Mouse (Mus musculus) limb, embryonic 13.5 days (tissue): ENCODE results near the gene Lrrc8d. TPM values are rescaled to one million over a fixed set of nuclear protein-coding genes. Genes with fewer than 3 reads are reported as not detected.
A peak's percentile ranks its signal among the peaks of the same experiment; 100 is the strongest.

Source experiments
- ATAC-seq: fragments of 200-750 bp; cut with Nextera tagmentation; 2 replicates; pipeline ENCODE4 v1.8.0; 2017; ENCODE audit warnings: low read depth, moderate number of reproducible peaks, moderate TSS enrichment; ENCODE audit not compliant: low FRiP score
- H3K27ac ChIP-seq: fragments of 300-500 bp; sonication (generic); 2 replicates; pipeline ENCODE4 v1.5.1; 2015; ENCODE audit warnings: inconsistent platforms, mild to moderate bottlenecking, moderate library complexity
- H3K27me3 ChIP-seq: fragments of 300-500 bp; sonication (generic); 2 replicates; pipeline ENCODE4 v1.6.1; 2015; ENCODE audit warnings: mild to moderate bottlenecking, inconsistent platforms
- H3K36me3 ChIP-seq: fragments of 300-500 bp; sonication (generic); 2 replicates; pipeline ENCODE4 v1.6.1; 2015; ENCODE audit warnings: inconsistent platforms, mild to moderate bottlenecking, moderate library complexity
- H3K4me1 ChIP-seq: fragments of 300-500 bp; sonication (generic); 2 replicates; pipeline ENCODE4 v1.6.1; 2015; ENCODE audit warnings: inconsistent platforms
- H3K4me2 ChIP-seq: fragments of 300-500 bp; sonication (generic); replicated peaks from 2 replicates; pipeline ENCODE4 v1.6.1; 2015; ENCODE audit warnings: inconsistent platforms, mild to moderate bottlenecking, moderate library complexity
- H3K4me3 ChIP-seq: fragments of 300-500 bp; sonication (generic); 2 replicates; pipeline ENCODE4 v1.5.1; 2015; ENCODE audit warnings: moderate library complexity, mild to moderate bottlenecking, inconsistent platforms
- H3K9ac ChIP-seq: fragments of 300-500 bp; sonication (generic); 2 replicates; pipeline ENCODE4 v1.6.1; 2015; ENCODE audit warnings: mild to moderate bottlenecking, inconsistent platforms
- H3K9me3 ChIP-seq: fragments of 300-500 bp; sonication (generic); 2 replicates; pipeline ENCODE4 v1.6.1; 2016; ENCODE audit warnings: inconsistent platforms
- WGBS: fragments of 180-500 bp; shearing (Covaris S2); methylation state at CpG from one replicate; pipeline ENCODE4 v1.1.7; 2015; 5-methylcytosine and 5-hydroxymethylcytosine counted together
- polyA plus RNA-seq: library from polyadenylated mRNA; unstranded; fragments of >200 nt; fragmentation: Nextera tagmentation; extraction: Ambion mirVana; gene quantifications from 2 replicates; pipeline ENCODE4 v1.2.1, GENCODE M21; 2015

Lrrc8d gene
- polyA plus RNA-seq = 16.2 and 17.0 TPM in 2 replicates

- no peaks in the 10 kb centered on the region for H3K9me3 ChIP-seq
These were observed at the start of gene Lrrc8d for GRCm38 (mm10) chr5:105699141-105700069. Gene Lrrc8d (plus strand): TSS chr5:105699969.

DNA sequence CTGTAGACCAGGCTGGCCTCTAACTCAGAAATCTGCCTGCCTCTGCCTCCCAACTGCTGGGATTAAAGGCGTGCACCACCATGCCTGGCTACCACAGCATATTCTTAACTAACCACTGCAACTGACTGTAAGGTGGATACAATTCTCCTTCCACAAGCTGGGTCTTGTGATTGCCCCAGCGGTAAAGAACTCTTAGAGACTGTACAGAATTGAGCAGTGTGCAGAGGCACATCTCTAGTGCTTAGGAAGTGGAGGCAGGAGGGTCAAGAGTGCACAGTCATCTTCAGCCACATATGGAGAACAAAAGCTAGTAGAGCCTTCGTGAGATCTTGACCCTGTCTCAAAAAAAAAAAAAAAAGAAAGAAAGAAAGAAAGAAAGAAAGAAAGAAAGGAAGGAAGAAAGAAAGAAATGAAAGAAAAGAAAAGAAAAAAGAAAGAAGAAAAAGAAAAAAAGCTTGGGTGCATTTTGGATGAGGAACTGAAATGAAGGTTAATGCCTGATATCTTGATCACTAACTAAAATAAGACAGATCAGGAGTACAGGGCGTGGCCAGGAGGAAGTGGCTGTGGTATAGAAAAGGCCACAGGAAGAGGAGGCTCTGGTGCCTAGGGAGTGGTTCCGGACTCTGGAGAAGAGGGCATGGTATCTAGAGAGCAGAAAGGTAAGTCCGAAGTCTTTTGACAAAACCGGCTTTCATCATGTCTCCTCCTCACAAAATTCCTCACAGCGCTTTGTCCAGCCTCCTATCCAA lies 48.9 kb upstream of the Lrrc8d start:
- no peaks in the 10 kb centered on the region for H3K27me3 ChIP-seq
- no peak overlapping the region for H3K9ac ChIP-seq
- peaks cover 24% of the 10 kb centered on the region for H3K4me1 ChIP-seq
- peak overlapping the region; percentile 72; the same call in 1 of the 2 replicates for H3K27ac ChIP-seq
- H3K9me3 ChIP-seq = no peaks in the 10 kb centered on the region
- H3K36me3 ChIP-seq = no peaks in the 10 kb centered on the region
- ATAC-seq = no peak
- H3K4me3 ChIP-seq = 0 out of 2 replicates have a peak overlapping the region, but pooled peaks have one; percentile 1
- 89% methylated on average over 8 of the region's 8 CpGs for WGBS
- peak overlapping the region; percentile 32; the same call in 1 of the 2 replicates for H3K4me2 ChIP-seq

More at GRCm38 (mm10) chr5:105699141-105700069, at the start of gene Lrrc8d:
- peak within 1 kb of the TSS; percentile 93 for H3K4me3 ChIP-seq
- WGBS = 2% methylated on average over 60 of the region's 60 CpGs
- H3K4me2 ChIP-seq = peak within 1 kb of the TSS; percentile 92
- peaks cover 6% of the 10 kb centered on the region for H3K27me3 ChIP-seq
- peak; percentile 91 for ATAC-seq
- peak within 1 kb of the TSS; percentile 91 for H3K9ac ChIP-seq
- no peaks in the 10 kb centered on the region for H3K36me3 ChIP-seq
- peak within 1 kb of the TSS; percentile 67; the same call in 1 of the 2 replicates for H3K27ac ChIP-seq
- H3K4me1 ChIP-seq = peaks cover 37% of the 10 kb centered on the region

DNA sequence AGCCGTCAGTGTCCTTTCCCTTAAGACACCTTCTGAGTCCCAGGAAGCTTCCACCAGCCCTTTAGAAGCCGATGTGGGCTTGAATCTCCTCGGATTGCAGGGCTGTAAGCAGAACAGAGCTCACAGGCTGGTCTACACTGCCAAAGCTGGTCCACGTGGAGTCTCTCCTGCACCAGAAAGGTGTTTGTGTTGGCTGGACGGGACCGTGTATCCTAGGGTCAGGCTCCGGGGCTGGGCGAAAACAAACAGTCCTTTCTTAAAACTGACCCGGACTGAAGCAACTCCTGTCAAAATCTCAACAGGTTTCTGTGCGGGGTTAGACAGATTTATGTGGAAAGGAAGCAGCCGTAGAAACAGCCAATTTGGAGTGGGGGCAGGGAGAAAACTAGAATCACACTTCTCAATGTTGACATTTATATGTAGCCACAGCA lies 48.2 kb upstream of the Lrrc8d start:
- H3K36me3 ChIP-seq = no peaks in the 10 kb centered on the region
- H3K27me3 ChIP-seq = no peaks in the 10 kb centered on the region
- WGBS = 43% methylated on average over 11 of the region's 11 CpGs
- H3K4me3 ChIP-seq = 0 out of 2 replicates have a peak overlapping the region, but pooled peaks have one; percentile 1
- peak overlapping the region; percentile 72; the same call in 1 of the 2 replicates for H3K27ac ChIP-seq
- H3K4me2 ChIP-seq = peak overlapping the region; percentile 32; the same call in 1 of the 2 replicates
- H3K9me3 ChIP-seq = no peaks in the 10 kb centered on the region
- H3K9ac ChIP-seq = no peak overlapping the region; the same call in 1 of the 2 replicates
- ATAC-seq = no peak
- peaks cover 24% of the 10 kb centered on the region for H3K4me1 ChIP-seq

DNA sequence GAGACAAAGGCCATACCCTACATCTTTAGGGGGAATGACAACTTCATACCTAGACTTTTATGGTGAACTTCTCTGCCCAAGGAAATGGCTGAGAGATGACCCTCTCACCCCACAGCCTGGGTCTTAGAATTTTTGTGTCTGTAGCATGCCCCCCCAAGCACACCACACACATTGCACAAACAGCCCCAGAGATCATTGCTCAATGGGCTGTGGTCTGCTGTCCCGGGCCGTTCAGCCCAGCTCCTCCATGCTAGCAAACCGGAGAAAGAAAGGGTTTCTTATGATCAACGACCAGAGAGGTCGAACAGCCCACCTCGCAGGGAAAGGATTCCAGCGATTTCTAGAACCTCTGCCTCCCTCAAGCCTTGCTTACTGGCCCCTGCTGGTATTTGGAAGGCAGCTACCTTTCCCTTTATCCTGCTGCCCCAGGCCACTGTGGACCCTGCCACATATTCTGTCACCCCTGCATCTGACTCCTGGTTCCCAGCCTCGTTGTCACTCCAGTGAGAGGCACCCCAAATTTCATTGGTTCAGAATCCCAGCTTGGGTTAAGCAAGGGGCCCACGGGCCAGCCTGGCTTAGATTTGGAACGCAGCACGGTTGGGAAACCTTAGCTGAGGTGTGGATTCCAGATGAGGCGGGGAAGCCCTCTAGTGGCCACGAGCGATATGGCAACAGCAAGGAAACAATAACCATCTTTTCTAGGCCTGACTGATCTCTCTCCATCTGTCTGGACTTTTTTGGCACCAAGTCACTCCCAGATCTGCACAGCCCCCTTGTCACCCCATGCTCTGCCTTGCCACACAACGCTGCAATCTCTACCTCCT lies 45.3 kb upstream of the Lrrc8d start:
- H3K4me3 ChIP-seq = no peak overlapping the region
- no peak overlapping the region for H3K27ac ChIP-seq

GRCm38 (mm10) chr5:105655100-105655734 lies 44.6 kb upstream of the Lrrc8d start:
- Histone ChIP-seq H3K4me1 (peaks cover 13% of the 10 kb centered on the region; the same call in 1 of the 2 replicates), H3K27me3 (no peaks in the 10 kb centered on the region), H3K9ac (no peak overlapping the region), H3K4me2 (no peak overlapping the region), H3K27ac (no peak overlapping the region), H3K4me3 (no peak overlapping the region), H3K36me3 (no peaks in the 10 kb centered on the region), H3K9me3 (no peaks in the 10 kb centered on the region)
- ATAC-seq = no peak
- 73% methylated on average over 12 of the region's 12 CpGs for WGBS

More for the DNA sequence above, 45.3 kb upstream of the Lrrc8d start:
- peak; percentile 68 for ATAC-seq
- H3K27me3 ChIP-seq = no peaks in the 10 kb centered on the region
- 27% methylated on average over 15 of the region's 15 CpGs for WGBS
- no peaks in the 10 kb centered on the region for H3K36me3 ChIP-seq
- H3K9ac ChIP-seq = no peak overlapping the region
- H3K4me2 ChIP-seq = no peak overlapping the region
- no peaks in the 10 kb centered on the region for H3K9me3 ChIP-seq
- peaks cover 14% of the 10 kb centered on the region; the same call in 1 of the 2 replicates for H3K4me1 ChIP-seq

GRCm38 (mm10) chr5:105661894-105662293 lies 37.9 kb upstream of the Lrrc8d start:
- Histone ChIP-seq H3K9ac (no peak overlapping the region), H3K27ac (no peak overlapping the region), H3K4me2 (no peak overlapping the region), H3K27me3 (no peaks in the 10 kb centered on the region), H3K36me3 (no peaks in the 10 kb centered on the region), H3K9me3 (no peaks in the 10 kb centered on the region), H3K4me3 (no peak overlapping the region), H3K4me1 (no peaks in the 10 kb centered on the region)
- 88% methylated on average over 5 of the region's 5 CpGs for WGBS
- ATAC-seq = no peak

GRCm38 (mm10) chr5:105666930-105667329 lies 32.8 kb upstream of the Lrrc8d start:
- H3K36me3 ChIP-seq = no peaks in the 10 kb centered on the region
- H3K4me2 ChIP-seq = no peak overlapping the region
- H3K27me3 ChIP-seq = no peaks in the 10 kb centered on the region
- H3K4me1 ChIP-seq = no peaks in the 10 kb centered on the region
- H3K27ac ChIP-seq = no peak overlapping the region
- no peak for ATAC-seq
- no peak overlapping the region for H3K4me3 ChIP-seq
- 92% methylated on average over 5 of the region's 5 CpGs for WGBS
- no peak overlapping the region for H3K9ac ChIP-seq
- H3K9me3 ChIP-seq = no peaks in the 10 kb centered on the region

DNA sequence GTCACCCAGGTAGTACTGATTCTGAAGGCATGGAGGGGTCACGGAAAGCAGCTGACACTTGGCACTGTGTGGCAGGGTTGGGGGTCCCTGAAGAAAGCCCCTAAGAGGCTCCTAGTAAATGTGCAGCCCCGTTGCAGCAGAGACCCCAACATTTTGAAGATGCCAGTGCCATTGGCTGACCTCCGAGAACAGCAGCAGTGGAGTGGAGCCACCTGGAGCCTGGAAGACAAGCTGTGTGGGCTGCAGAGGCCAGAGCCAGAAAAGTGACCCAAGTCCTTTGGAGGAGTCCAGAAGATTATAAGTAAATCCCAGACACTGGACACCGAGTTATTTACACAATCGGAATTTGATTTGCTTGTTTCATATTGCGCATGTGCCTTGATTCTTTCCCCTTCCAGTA lies 32.4 kb upstream of the Lrrc8d start:
- H3K4me1 ChIP-seq = no peaks in the 10 kb centered on the region
- H3K27me3 ChIP-seq = no peaks in the 10 kb centered on the region
- no peaks in the 10 kb centered on the region for H3K9me3 ChIP-seq
- H3K4me3 ChIP-seq = no peak overlapping the region
- H3K9ac ChIP-seq = no peak overlapping the region
- no peak overlapping the region for H3K27ac ChIP-seq
- no peaks in the 10 kb centered on the region for H3K36me3 ChIP-seq
- no peak for ATAC-seq
- 87% methylated on average over 6 of the region's 6 CpGs for WGBS
- H3K4me2 ChIP-seq = no peak overlapping the region

DNA sequence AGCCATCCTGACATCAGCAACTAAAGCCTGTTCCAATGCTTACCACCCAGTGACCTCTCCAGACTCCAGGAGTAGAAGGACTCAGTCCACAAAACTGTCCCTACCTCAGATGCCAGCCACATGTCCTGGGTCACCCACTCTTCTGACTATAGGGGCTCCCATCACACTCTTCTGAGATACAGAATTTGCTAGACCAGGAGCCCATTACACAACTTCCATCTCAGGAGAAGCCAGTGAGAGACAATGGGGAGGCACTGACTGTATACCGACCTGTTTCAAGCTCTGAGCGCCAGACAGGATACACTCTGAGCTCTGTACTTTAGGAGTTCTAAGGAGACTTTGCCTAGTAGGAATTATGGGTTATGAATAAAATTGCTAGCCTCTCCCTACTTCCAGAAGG lies 30.7 kb upstream of the Lrrc8d start:
- Histone ChIP-seq H3K9ac (no peak overlapping the region), H3K27me3 (no peaks in the 10 kb centered on the region), H3K4me2 (no peak overlapping the region), H3K4me1 (no peaks in the 10 kb centered on the region), H3K27ac (no peak overlapping the region), H3K4me3 (no peak overlapping the region), H3K36me3 (no peaks in the 10 kb centered on the region), H3K9me3 (no peaks in the 10 kb centered on the region)
- WGBS = 93% methylated on average over 2 of the region's 2 CpGs
- no peak for ATAC-seq

- no peaks in the 10 kb centered on the region for H3K36me3 ChIP-seq
- H3K4me1 ChIP-seq = peaks cover 3% of the 10 kb centered on the region; the same call in 1 of the 2 replicates
- no peak overlapping the region for H3K27ac ChIP-seq
- no peak overlapping the region for H3K4me2 ChIP-seq
- no peak overlapping the region for H3K4me3 ChIP-seq
- no peak for ATAC-seq
- H3K9ac ChIP-seq = no peak overlapping the region
- no peaks in the 10 kb centered on the region for H3K27me3 ChIP-seq
- WGBS = 77% methylated on average over 10 of the region's 10 CpGs
- H3K9me3 ChIP-seq = no peaks in the 10 kb centered on the region
These were observed 30.0 kb upstream of the Lrrc8d start for GRCm38 (mm10) chr5:105669508-105670353.
